Mouse (Mus musculus) kidney, adult 2 months (tissue): ENCODE data around the gene Olfr1156. TPM values are rescaled to one million over a fixed set of nuclear protein-coding genes. Genes with fewer than 3 reads are reported as not detected.

ENCODE experiments used
- DNase-seq: peaks from one replicate; pipeline ENCODE4 v3.0.0; 2021
- H3K27ac ChIP-seq: fragments of 200-500 bp; 2 replicates; pipeline ENCODE4 v1.5.1; 2012; ENCODE audit warnings: low read depth, low read length, control low read depth, inconsistent platforms; ENCODE audit not compliant: insufficient read depth
- H3K27me3 ChIP-seq: fragments of 200-500 bp; replicated peaks from 2 replicates; pipeline ENCODE4 v1.6.1; 2012; ENCODE audit warnings: mild to moderate bottlenecking, moderate library complexity, low read length, inconsistent platforms; ENCODE audit not compliant: control insufficient read depth, insufficient read depth
- H3K36me3 ChIP-seq: fragments of 200-500 bp; 2 replicates; pipeline ENCODE4 v1.6.1; 2012; ENCODE audit warnings: mild to moderate bottlenecking, moderate library complexity, low read length, inconsistent platforms; ENCODE audit not compliant: control insufficient read depth, insufficient read depth
- H3K4me1 ChIP-seq: fragments of 200-500 bp; 2 replicates; pipeline ENCODE4 v1.6.1; 2011; ENCODE audit warnings: low read length; ENCODE audit not compliant: control insufficient read depth, insufficient read depth
- H3K4me3 ChIP-seq: fragments of 200-500 bp; 2 replicates; pipeline ENCODE4 v1.5.1; 2011; ENCODE audit warnings: mild to moderate bottlenecking, low read depth, low read length, control low read depth; ENCODE audit not compliant: insufficient read depth
- CTCF ChIP-seq: fragments of 200-500 bp; conservative IDR thresholded peaks from 2 replicates; pipeline ENCODE4 v1.5.1; 2011; ENCODE audit warnings: low read depth, mild to moderate bottlenecking, control low read depth, low read length, moderate library complexity, mixed read lengths; ENCODE audit not compliant: insufficient read depth, insufficient read length
- POLR2A ChIP-seq: fragments of 200-500 bp; IDR thresholded peaks from one replicate; pipeline ENCODE4 v1.6.1; 2011; ENCODE audit warnings: low read depth, low read length, control low read depth
- WGBS: fragments of 180-500 bp; shearing (Covaris S2); methylation state at CpG from one replicate; pipeline ENCODE4 v1.1.7; 2018; 5-methylcytosine and 5-hydroxymethylcytosine counted together
- polyA plus RNA-seq: library from polyadenylated mRNA; depleted of rRNA; stranded (reverse); fragments of >200 nt; gene quantifications from 2 replicates; pipeline ENCODE4 v1.2.3, GENCODE M21; 2012; rRNA removed

Gene Olfr1156
- polyA plus RNA-seq = not detected in 2 replicates

DNA sequence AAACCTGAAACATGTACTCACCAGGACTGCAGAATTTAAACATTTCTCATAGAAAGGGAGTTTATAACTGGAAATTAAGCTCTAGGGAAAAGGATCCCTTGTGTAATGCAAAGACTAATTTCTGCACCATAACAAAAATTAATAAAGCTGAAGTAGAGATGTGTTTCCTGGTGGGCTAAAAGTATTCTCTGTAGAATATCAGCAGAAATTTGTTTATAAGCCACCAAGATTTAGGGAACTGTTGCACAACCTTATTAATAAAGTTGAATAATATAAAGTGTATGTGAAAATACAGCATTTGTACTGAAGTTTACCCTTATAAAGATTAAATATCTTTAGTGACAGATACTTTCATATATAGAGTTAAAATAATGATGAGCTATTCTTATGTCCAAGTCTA, at the start of gene Olfr1156:
Gene Olfr1156, minus strand, starts transcription at position 101 of the 400 bp plus-strand sequence.
- no peak within 1 kb of the TSS for H3K27ac ChIP-seq
- no peaks in the 10 kb centered on the region for H3K27me3 ChIP-seq
- no peak for DNase-seq
- no peaks in the 10 kb centered on the region for H3K36me3 ChIP-seq
- no peak for TF ChIP-seq POLR2A
- no peak for TF ChIP-seq CTCF
- H3K4me3 ChIP-seq = no peak within 1 kb of the TSS
- H3K4me1 ChIP-seq = no peaks in the 10 kb centered on the region

DNA sequence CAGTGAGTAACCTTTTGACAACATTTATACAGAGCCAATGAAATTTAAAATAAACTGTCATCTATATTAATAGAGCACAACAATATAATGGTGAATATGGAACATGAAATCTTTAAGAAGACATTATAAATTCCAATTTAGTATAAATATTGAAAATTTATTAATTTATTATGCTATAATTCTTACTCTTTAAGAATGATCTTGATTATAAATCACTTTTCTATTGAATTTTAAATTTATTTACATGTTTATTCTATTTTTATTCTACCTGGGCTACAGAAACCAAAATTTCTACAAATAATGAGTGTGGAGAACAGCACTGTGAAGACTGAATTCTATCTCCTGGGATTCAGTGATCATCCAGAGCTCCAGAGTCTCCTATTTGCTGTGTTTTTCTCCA, 36.9 kb upstream of the Olfr1156 start, which contains the start of gene Olfr1158:
Gene Olfr1158, plus strand, starts transcription at position 301 of the 400 bp plus-strand sequence.
- DNase-seq = no peak
- H3K27ac ChIP-seq = no peak within 1 kb of the TSS
- TF ChIP-seq POLR2A = no peak
- no peak for TF ChIP-seq CTCF
- H3K4me1 ChIP-seq = no peaks in the 10 kb centered on the region
- H3K4me3 ChIP-seq = no peak within 1 kb of the TSS
- H3K27me3 ChIP-seq = no peaks in the 10 kb centered on the region
- no peaks in the 10 kb centered on the region for H3K36me3 ChIP-seq

DNA sequence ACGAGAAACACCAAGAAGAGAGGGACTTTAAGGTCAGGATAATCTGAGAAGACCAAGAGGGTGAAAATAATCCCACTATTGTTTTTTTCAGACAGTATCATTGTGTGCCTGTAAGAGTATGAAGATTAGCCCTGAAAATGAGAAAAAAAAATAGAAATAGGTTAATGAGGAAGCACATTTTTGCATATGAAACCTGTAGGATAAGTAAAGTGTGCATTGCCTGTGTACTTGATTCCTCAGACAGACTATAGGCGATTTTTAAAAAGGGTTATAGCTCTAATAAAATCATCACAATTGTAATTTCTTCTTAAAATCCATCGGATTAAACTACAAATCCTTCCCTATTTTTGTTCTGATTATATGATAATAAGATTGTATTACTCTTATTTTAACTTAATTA, 21.7 kb upstream of the Olfr1156 start, which contains the start of gene Olfr74:
Gene Olfr74, minus strand, starts transcription at position 101 of the 400 bp plus-strand sequence.
- DNase-seq = no peak
- H3K27ac ChIP-seq = no peak within 1 kb of the TSS
- no peaks in the 10 kb centered on the region for H3K4me1 ChIP-seq
- TF ChIP-seq CTCF (no peak), POLR2A (no peak)
- WGBS = 66% methylated on average over 3 of the region's 3 CpGs
- H3K4me3 ChIP-seq = no peak within 1 kb of the TSS
- no peaks in the 10 kb centered on the region for H3K27me3 ChIP-seq
- no peaks in the 10 kb centered on the region for H3K36me3 ChIP-seq

DNA sequence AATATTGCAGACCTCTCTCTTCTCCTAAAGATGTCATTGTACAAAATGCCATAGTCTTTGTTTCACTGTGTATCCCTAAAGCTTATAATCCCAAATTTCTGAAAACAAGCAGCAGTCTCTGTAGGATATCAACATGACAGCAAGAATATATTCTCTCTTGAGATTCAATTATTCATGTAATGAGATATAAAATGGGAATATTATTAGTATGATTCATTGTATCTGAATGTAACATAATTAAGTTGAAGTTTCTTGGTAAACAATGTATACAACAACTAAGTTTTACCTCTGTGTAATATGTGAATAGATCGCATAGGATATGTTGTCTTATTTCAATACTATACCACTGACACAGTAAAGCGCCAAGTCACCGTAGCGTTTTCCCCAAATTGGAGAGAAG, 15.3 kb upstream of the Olfr1156 start, which contains the start of gene Olfr1157:
Gene Olfr1157, minus strand, starts transcription at position 101 of the 400 bp plus-strand sequence.
- no peaks in the 10 kb centered on the region for H3K4me1 ChIP-seq
- no peak within 1 kb of the TSS for H3K4me3 ChIP-seq
- no peak for DNase-seq
- no peaks in the 10 kb centered on the region for H3K36me3 ChIP-seq
- H3K27me3 ChIP-seq = no peaks in the 10 kb centered on the region
- H3K27ac ChIP-seq = no peak within 1 kb of the TSS
- 94% methylated on average over 4 of the region's 4 CpGs for WGBS
- TF ChIP-seq POLR2A (no peak), CTCF (no peak)

DNA sequence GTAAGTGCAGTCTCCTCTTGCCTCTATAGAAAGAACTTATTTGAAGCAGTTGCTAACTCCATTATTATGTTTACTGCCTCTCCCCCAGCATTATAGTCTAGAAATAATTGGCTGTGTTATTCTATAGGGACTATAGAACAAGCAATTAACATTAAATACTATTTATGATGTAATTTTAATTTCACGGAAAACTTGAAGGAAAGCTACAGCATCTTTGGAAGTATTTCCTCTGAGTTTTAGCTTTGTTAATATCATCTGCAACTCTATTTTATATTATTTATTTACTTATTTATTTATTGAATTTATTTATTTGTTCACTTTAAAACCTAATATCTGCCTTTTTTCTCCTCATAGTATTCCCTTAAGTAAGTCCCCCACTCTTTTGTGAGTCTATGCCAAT, 7.9 kb downstream of the Olfr1156 start, which contains the start of gene Olfr1155:
Gene Olfr1155, minus strand, starts transcription at position 101 of the 400 bp plus-strand sequence.
- DNase-seq = no peak
- H3K4me3 ChIP-seq = no peak within 1 kb of the TSS
- H3K27ac ChIP-seq = no peak within 1 kb of the TSS
- H3K27me3 ChIP-seq = no peaks in the 10 kb centered on the region
- 91% methylated on average over 1 of the region's 1 CpGs for WGBS
- no peaks in the 10 kb centered on the region for H3K36me3 ChIP-seq
- H3K4me1 ChIP-seq = no peaks in the 10 kb centered on the region
- no peak for TF ChIP-seq CTCF
- TF ChIP-seq POLR2A = no peak

DNA sequence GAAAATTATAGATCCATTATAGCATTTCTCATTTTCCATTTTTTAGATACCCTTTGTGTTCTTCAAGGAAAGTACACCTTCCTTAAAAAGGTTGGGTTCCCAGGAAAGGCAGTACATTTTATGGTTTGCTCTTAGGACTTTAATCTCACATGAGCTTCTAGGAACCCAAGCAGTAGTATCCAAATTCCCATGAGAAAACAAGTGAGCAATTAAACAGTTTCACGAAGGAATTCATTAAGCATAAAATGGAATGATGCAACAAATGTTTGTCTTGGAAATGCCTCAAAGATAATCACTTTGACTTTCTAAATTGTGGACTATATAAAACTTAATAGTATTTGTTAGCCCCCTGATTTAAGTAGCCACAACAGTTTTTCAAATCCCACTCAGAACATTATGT, 47.8 kb downstream of the Olfr1156 start, which contains the start of gene Olfr1154:
Gene Olfr1154, minus strand, starts transcription at position 101 of the 400 bp plus-strand sequence.
- WGBS = 68% methylated on average over 1 of the region's 1 CpGs
- H3K36me3 ChIP-seq = no peaks in the 10 kb centered on the region
- no peak within 1 kb of the TSS for H3K4me3 ChIP-seq
- no peak within 1 kb of the TSS for H3K27ac ChIP-seq
- no peaks in the 10 kb centered on the region for H3K4me1 ChIP-seq
- no peak for DNase-seq
- TF ChIP-seq CTCF (no peak), POLR2A (no peak)
- H3K27me3 ChIP-seq = no peaks in the 10 kb centered on the region

Other genes starting within 250 kb of the Olfr1156 start
- not detected in 2 replicates for gene Olfr1137, start 239.9 kb downstream of the Olfr1156 start, polyA plus RNA-seq
- not detected in 2 replicates for gene Olfr1138, start 213.1 kb downstream of the Olfr1156 start, polyA plus RNA-seq
- not detected in 2 replicates for gene Olfr1140, start 209.3 kb downstream of the Olfr1156 start, polyA plus RNA-seq
- gene Olfr1141, start 199.1 kb downstream of the Olfr1156 start, polyA plus RNA-seq = not detected in 2 replicates
- gene Olfr152, start 173.6 kb downstream of the Olfr1156 start, polyA plus RNA-seq = not detected in 2 replicates
- not detected in 2 replicates for gene Olfr1143, start 152.5 kb downstream of the Olfr1156 start, polyA plus RNA-seq
- not detected in 2 replicates for gene Olfr1145, start 143.3 kb downstream of the Olfr1156 start, polyA plus RNA-seq
- not detected in 2 replicates for gene Olfr1148, start 122.6 kb downstream of the Olfr1156 start, polyA plus RNA-seq
- gene Olfr1150-ps1, start 109.1 kb downstream of the Olfr1156 start, polyA plus RNA-seq = not detected in 2 replicates
- not detected in 2 replicates for gene Olfr1151, start 97.2 kb downstream of the Olfr1156 start, polyA plus RNA-seq
- gene Olfr1152, start 86.6 kb downstream of the Olfr1156 start, polyA plus RNA-seq = not detected in 2 replicates
- not detected in 2 replicates for gene Olfr1153, start 58.1 kb downstream of the Olfr1156 start, polyA plus RNA-seq
- gene Olfr1154, start 47.9 kb downstream of the Olfr1156 start, polyA plus RNA-seq = not detected in 2 replicates
- not detected in 2 replicates for gene Olfr1155, start 8.0 kb downstream of the Olfr1156 start, polyA plus RNA-seq
- not detected in 2 replicates for gene Olfr1157, start 15.2 kb upstream of the Olfr1156 start, polyA plus RNA-seq
- gene Olfr74, start 21.6 kb upstream of the Olfr1156 start, polyA plus RNA-seq = not detected in 2 replicates
- gene Olfr1158, start 37.0 kb upstream of the Olfr1156 start, polyA plus RNA-seq = not detected in 2 replicates
- gene Olfr1160, start 55.2 kb upstream of the Olfr1156 start, polyA plus RNA-seq = not detected in 2 replicates
- gene Olfr1161, start 69.7 kb upstream of the Olfr1156 start, polyA plus RNA-seq = not detected in 2 replicates
- gene Olfr73, start 84.6 kb upstream of the Olfr1156 start, polyA plus RNA-seq = not detected in 2 replicates
- gene Olfr1162, start 98.0 kb upstream of the Olfr1156 start, polyA plus RNA-seq = not detected in 2 replicates
- not detected in 2 replicates for gene Olfr1163, start 118.7 kb upstream of the Olfr1156 start, polyA plus RNA-seq
- not detected in 2 replicates for gene Olfr1164, start 140.9 kb upstream of the Olfr1156 start, polyA plus RNA-seq
- gene Olfr1166, start 175.2 kb upstream of the Olfr1156 start, polyA plus RNA-seq = not detected in 2 replicates
- gene Olfr1167, start 202.1 kb upstream of the Olfr1156 start, polyA plus RNA-seq = not detected in 2 replicates
- gene Olfr1168, start 228.8 kb upstream of the Olfr1156 start, polyA plus RNA-seq = not detected in 2 replicates